Mouse (Mus musculus) lung, adult 2 months (tissue): ENCODE measurements around the gene Gm815. TPM values are rescaled to one million over a fixed set of nuclear protein-coding genes. Genes with fewer than 3 reads are reported as not detected.

Source experiments
- DNase-seq: peaks from one replicate; pipeline ENCODE4 v3.0.0; 2022
- H3K4me1 ChIP-seq: fragments of 200-500 bp; 2 replicates; pipeline ENCODE4 v1.6.1; 2011; ENCODE audit warnings: low read length; ENCODE audit not compliant: control insufficient read depth, insufficient read depth
- H3K4me3 ChIP-seq: fragments of 200-500 bp; replicated peaks from 2 replicates; pipeline ENCODE3; 2011; ENCODE audit warnings: low read depth, mild to moderate bottlenecking, control low read depth, low read length; ENCODE audit errors: extremely low read depth
- CTCF ChIP-seq: fragments of 200-500 bp; IDR thresholded peaks from 2 replicates; pipeline ENCODE4 v1.5.1; 2011; ENCODE audit warnings: mild to moderate bottlenecking, low read length, control low read depth; ENCODE audit not compliant: insufficient read depth
- POLR2A ChIP-seq: fragments of 200-500 bp; IDR thresholded peaks from 2 replicates; pipeline ENCODE4 v1.6.1; 2011; ENCODE audit warnings: low read depth, mild to moderate bottlenecking, control low read depth, low read length, borderline replicate concordance; ENCODE audit errors: extremely low read depth
- WGBS: fragments of 180-500 bp; shearing (Covaris S2); methylation state at CpG from one replicate; pipeline ENCODE4 v1.1.7; 2018; 5-methylcytosine and 5-hydroxymethylcytosine counted together
- polyA plus RNA-seq: library from polyadenylated mRNA; depleted of rRNA; stranded (reverse); fragments of >200 nt; gene quantifications from 2 replicates; pipeline ENCODE4 v1.2.3, GENCODE M21; 2012; rRNA removed

Gene Gm815
- polyA plus RNA-seq: not detected in 2 replicates

- H3K4me1 ChIP-seq: no peaks in the 10 kb centered on the region
- H3K4me3 ChIP-seq: no peak within 1 kb of the TSS
- 71% methylated on average over 6 of the region's 6 CpGs for WGBS
- DNase-seq: peak; percentile 21
- TF ChIP-seq POLR2A: no peak
- no peak for TF ChIP-seq CTCF
These were observed at the start of gene Gm815 for GRCm38 (mm10) chr19:26885616-26886015. Gm815 (plus strand) TSS chr19:26885881.

GRCm38 (mm10) chr19:26837626-26838025, 48.1 kb upstream of the Gm815 start:
- 29% methylated on average over 1 of the region's 1 CpGs for WGBS
- no peak for DNase-seq
- Histone ChIP-seq H3K4me3 (no peak overlapping the region), H3K4me1 (no peaks in the 10 kb centered on the region)
- no peak for TF ChIP-seq CTCF

GRCm38 (mm10) chr19:26843896-26844295, 41.8 kb upstream of the Gm815 start:
- H3K4me1 ChIP-seq: no peaks in the 10 kb centered on the region; the same call in 1 of the 2 replicates
- no peak for DNase-seq
- 86% methylated on average over 6 of the region's 6 CpGs for WGBS
- H3K4me3 ChIP-seq: no peak overlapping the region
- no peak for TF ChIP-seq CTCF
- TF ChIP-seq POLR2A: no peak

GRCm38 (mm10) chr19:26844813-26845212, 40.9 kb upstream of the Gm815 start:
- TF ChIP-seq CTCF (no peak), POLR2A (no peak)
- 42% methylated on average over 8 of the region's 8 CpGs for WGBS
- no peak for DNase-seq
- H3K4me1 ChIP-seq: no peaks in the 10 kb centered on the region; the same call in 1 of the 2 replicates
- H3K4me3 ChIP-seq: no peak overlapping the region

- WGBS: under 1% methylated on average over 16 of the region's 16 CpGs
- H3K4me3 ChIP-seq: peak overlapping the region; percentile 82
- peak; percentile 63 for DNase-seq
- TF ChIP-seq POLR2A (no peak), CTCF (no peak)
- no peaks in the 10 kb centered on the region; the same call in 1 of the 2 replicates for H3K4me1 ChIP-seq
These were observed 40.2 kb upstream of the Gm815 start for GRCm38 (mm10) chr19:26845276-26846016.

- 3% methylated on average over 1 of the region's 1 CpGs for WGBS
- H3K4me3 ChIP-seq: peak overlapping the region; percentile 44
- no peaks in the 10 kb centered on the region; the same call in 1 of the 2 replicates for H3K4me1 ChIP-seq
- TF ChIP-seq POLR2A (no peak), CTCF (no peak)
- no peak for DNase-seq
These were observed 39.7 kb upstream of the Gm815 start for GRCm38 (mm10) chr19:26846017-26846285.

GRCm38 (mm10) chr19:26851017-26851782, 34.5 kb upstream of the Gm815 start:
- 34% methylated on average over 10 of the region's 10 CpGs for WGBS
- no peak for DNase-seq
- H3K4me3 ChIP-seq: no peak overlapping the region
- H3K4me1 ChIP-seq: peaks cover 5% of the 10 kb centered on the region
- no peak for TF ChIP-seq CTCF
- TF ChIP-seq POLR2A: no peak

GRCm38 (mm10) chr19:26852325-26852900, 33.3 kb upstream of the Gm815 start:
- TF ChIP-seq CTCF: no peak
- TF ChIP-seq POLR2A: no peak
- 41% methylated on average over 10 of the region's 10 CpGs for WGBS

GRCm38 (mm10) chr19:26853701-26854282, 31.9 kb upstream of the Gm815 start:
- no peak for DNase-seq
- peaks cover 5% of the 10 kb centered on the region for H3K4me1 ChIP-seq
- TF ChIP-seq POLR2A (no peak), CTCF (no peak)
- 54% methylated on average over 8 of the region's 8 CpGs for WGBS
- H3K4me3 ChIP-seq: no peak overlapping the region

More at GRCm38 (mm10) chr19:26852325-26852900, 33.3 kb upstream of the Gm815 start:
- Histone ChIP-seq H3K4me3 (no peak overlapping the region), H3K4me1 (peaks cover 5% of the 10 kb centered on the region)
- DNase-seq: no peak

- 85% methylated on average over 4 of the region's 4 CpGs for WGBS
- Histone ChIP-seq H3K4me1 (peaks cover 5% of the 10 kb centered on the region), H3K4me3 (no peak overlapping the region)
- TF ChIP-seq CTCF: no peak
- TF ChIP-seq POLR2A: no peak
- DNase-seq: no peak
These were observed 31.0 kb upstream of the Gm815 start for GRCm38 (mm10) chr19:26854661-26855060.
